Mouse (Mus musculus): ENCODE measurements around the gene Shq1. TPM values are rescaled to one million over a fixed set of nuclear protein-coding genes. Genes with fewer than 3 reads are reported as not detected.

The Shq1 gene
- polyA plus RNA-seq, 1 experiment from 2014 or later: 9.6 TPM

GRCm38 (mm10) chr6:100705366-100705811, 34.4 kb upstream of the Shq1 start:
- 0 out of 2 replicates have a peak overlapping the region, but pooled peaks have one; percentile 43 for H3K27ac ChIP-seq
- H3K27me3 ChIP-seq: peaks cover 39% of the 10 kb centered on the region
- peak overlapping the region; percentile 74 for H3K4me3 ChIP-seq
- no peaks in the 10 kb centered on the region for H3K9me3 ChIP-seq (replicated peaks)
- no peaks in the 10 kb centered on the region for H3K36me3 ChIP-seq
- peaks cover 19% of the 10 kb centered on the region for H3K4me1 ChIP-seq (replicated peaks)
- ATAC-seq (replicated peaks; ENCODE audit: insufficient number of reproducible peaks, insufficient read depth, low FRiP score, low read depth): no peak
- WGBS: 1% methylated on average over 15 of the region's 15 CpGs
- peak overlapping the region; percentile 72; the same call in 1 of the 2 replicates for H3K9ac ChIP-seq
- H3K4me2 ChIP-seq: peak overlapping the region; percentile 98

DNA sequence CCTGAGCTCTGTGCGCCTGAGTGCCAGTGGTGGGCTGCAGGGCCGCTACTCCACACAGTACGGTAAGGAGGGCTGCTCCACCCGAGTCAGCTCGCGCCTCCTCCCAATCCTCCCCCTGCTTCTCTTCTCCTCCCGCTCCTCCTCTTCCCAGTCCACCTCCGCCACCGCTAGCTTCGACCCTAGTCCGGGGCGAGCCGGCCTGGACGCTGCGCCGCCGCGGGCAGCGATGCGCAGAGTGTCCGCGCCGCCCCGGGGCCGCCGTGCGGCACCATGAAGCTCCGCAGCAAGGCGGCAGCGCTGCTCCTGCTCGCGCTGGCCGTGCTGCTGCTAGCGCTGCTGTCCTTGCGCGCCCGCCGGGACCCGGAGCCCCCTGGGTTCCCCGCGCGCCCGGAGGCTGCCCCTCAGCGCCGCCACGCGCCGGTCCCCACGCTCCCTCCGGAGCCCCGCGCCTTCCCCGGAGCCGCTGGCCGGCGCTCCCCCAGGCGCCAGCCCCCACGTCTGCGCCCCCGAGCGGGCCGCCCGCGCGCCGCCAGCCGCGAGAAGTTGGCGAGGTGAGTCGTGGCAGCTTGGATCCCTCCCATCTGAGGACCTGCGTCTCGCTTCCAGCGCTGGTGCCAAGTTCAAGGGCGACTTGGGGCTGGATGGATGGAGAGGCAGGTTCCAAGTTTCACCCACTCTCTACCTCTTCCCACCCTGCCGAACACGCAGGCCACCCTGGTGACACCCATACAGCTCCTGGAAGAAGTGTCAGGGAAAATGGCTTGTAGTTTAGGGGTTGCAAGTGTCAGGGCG, 33.8 kb upstream of the Shq1 start, which contains the start of gene Gxylt2:
TSS of gene Gxylt2 (plus strand) at position 161 of the 792 bp plus-strand sequence.
- peaks cover 19% of the 10 kb centered on the region for H3K4me1 ChIP-seq (replicated peaks)
- WGBS: under 1% methylated on average over 62 of the region's 77 CpGs
- ATAC-seq (replicated peaks; ENCODE audit: insufficient number of reproducible peaks, insufficient read depth, low FRiP score, low read depth): peak; percentile 88
- H3K4me2 ChIP-seq: peak within 1 kb of the TSS; percentile 98
- peaks cover 39% of the 10 kb centered on the region for H3K27me3 ChIP-seq
- H3K9me3 ChIP-seq (replicated peaks): no peaks in the 10 kb centered on the region
- H3K4me3 ChIP-seq: peak within 1 kb of the TSS; percentile 74
- H3K36me3 ChIP-seq: no peaks in the 10 kb centered on the region
- peak within 1 kb of the TSS; percentile 43 for H3K27ac ChIP-seq
- H3K9ac ChIP-seq: peak within 1 kb of the TSS; percentile 72

DNA sequence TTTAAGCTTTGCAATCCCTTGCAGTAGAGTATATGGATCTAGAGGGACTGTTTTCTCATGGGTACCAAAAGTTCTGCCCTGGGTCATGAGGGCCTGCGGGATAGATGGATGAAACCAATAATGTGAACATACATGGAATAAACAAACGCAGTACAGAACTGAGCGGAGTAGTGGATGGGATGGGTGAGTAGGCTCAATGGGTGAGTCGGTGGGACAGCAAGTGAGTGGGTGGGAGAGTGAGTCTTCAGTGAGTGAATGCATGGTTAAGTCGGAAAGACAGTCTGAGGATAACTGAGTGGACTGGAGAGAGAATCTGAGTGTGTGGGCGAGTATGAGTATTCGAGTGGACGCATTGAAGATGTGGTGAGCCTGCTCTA, 33.2 kb upstream of the Shq1 start:
- no peak overlapping the region for H3K27ac ChIP-seq
- peak overlapping the region; percentile 98 for H3K4me2 ChIP-seq
- 33% methylated on average over 8 of the region's 8 CpGs for WGBS
- no peaks in the 10 kb centered on the region for H3K36me3 ChIP-seq
- H3K27me3 ChIP-seq: peaks cover 39% of the 10 kb centered on the region
- no peak for ATAC-seq (replicated peaks; ENCODE audit: insufficient number of reproducible peaks, insufficient read depth, low FRiP score, low read depth)
- H3K9me3 ChIP-seq (replicated peaks): no peaks in the 10 kb centered on the region
- peaks cover 14% of the 10 kb centered on the region for H3K4me1 ChIP-seq (replicated peaks)
- peak overlapping the region; percentile 74 for H3K4me3 ChIP-seq
- peak overlapping the region; percentile 72; the same call in 1 of the 2 replicates for H3K9ac ChIP-seq

GRCm38 (mm10) chr6:100700774-100701173, 29.8 kb upstream of the Shq1 start:
- peaks cover 14% of the 10 kb centered on the region for H3K4me1 ChIP-seq (replicated peaks)
- no peaks in the 10 kb centered on the region for H3K9me3 ChIP-seq (replicated peaks)
- H3K9ac ChIP-seq: no peak overlapping the region
- H3K36me3 ChIP-seq: no peaks in the 10 kb centered on the region
- 58% methylated on average over 5 of the region's 5 CpGs for WGBS
- ATAC-seq (replicated peaks; ENCODE audit: insufficient number of reproducible peaks, insufficient read depth, low FRiP score, low read depth): no peak
- peaks cover 27% of the 10 kb centered on the region for H3K27me3 ChIP-seq
- H3K4me3 ChIP-seq: no peak overlapping the region
- H3K27ac ChIP-seq: no peak overlapping the region
- no peak overlapping the region for H3K4me2 ChIP-seq

GRCm38 (mm10) chr6:100699986-100700385, 29.0 kb upstream of the Shq1 start:
- H3K9ac ChIP-seq: no peak overlapping the region
- H3K4me1 ChIP-seq (replicated peaks): peaks cover 8% of the 10 kb centered on the region
- H3K27me3 ChIP-seq: peaks cover 20% of the 10 kb centered on the region
- H3K36me3 ChIP-seq: no peaks in the 10 kb centered on the region
- no peak for ATAC-seq (replicated peaks; ENCODE audit: insufficient number of reproducible peaks, insufficient read depth, low FRiP score, low read depth)
- 81% methylated on average over 5 of the region's 5 CpGs for WGBS
- H3K4me3 ChIP-seq: no peak overlapping the region
- no peak overlapping the region for H3K4me2 ChIP-seq
- no peaks in the 10 kb centered on the region for H3K9me3 ChIP-seq (replicated peaks)
- H3K27ac ChIP-seq: no peak overlapping the region

GRCm38 (mm10) chr6:100686341-100686740, 15.4 kb upstream of the Shq1 start:
- Histone ChIP-seq H3K9me3 (replicated peaks) (no peaks in the 10 kb centered on the region), H3K4me2 (no peak overlapping the region), H3K27ac (no peak overlapping the region), H3K4me3 (no peak overlapping the region), H3K4me1 (replicated peaks) (no peaks in the 10 kb centered on the region), H3K27me3 (no peaks in the 10 kb centered on the region), H3K36me3 (no peaks in the 10 kb centered on the region), H3K9ac (no peak overlapping the region)
- 81% methylated on average over 2 of the region's 2 CpGs for WGBS
- no peak for ATAC-seq (replicated peaks; ENCODE audit: insufficient number of reproducible peaks, insufficient read depth, low FRiP score, low read depth)

GRCm38 (mm10) chr6:100678636-100679035, 7.7 kb upstream of the Shq1 start:
- no peaks in the 10 kb centered on the region for H3K9me3 ChIP-seq (replicated peaks)
- H3K9ac ChIP-seq: no peak overlapping the region
- no peak for ATAC-seq (replicated peaks; ENCODE audit: insufficient number of reproducible peaks, insufficient read depth, low FRiP score, low read depth)
- H3K4me2 ChIP-seq: no peak overlapping the region
- no peak overlapping the region for H3K27ac ChIP-seq
- H3K27me3 ChIP-seq: no peaks in the 10 kb centered on the region
- no peak overlapping the region for H3K4me3 ChIP-seq
- H3K36me3 ChIP-seq: no peaks in the 10 kb centered on the region
- H3K4me1 ChIP-seq (replicated peaks): no peaks in the 10 kb centered on the region
- WGBS: 91% methylated on average over 2 of the region's 2 CpGs

- Histone ChIP-seq H3K9ac (no peak overlapping the region), H3K4me2 (no peak overlapping the region), H3K9me3 (replicated peaks) (no peaks in the 10 kb centered on the region), H3K27me3 (no peaks in the 10 kb centered on the region), H3K36me3 (no peaks in the 10 kb centered on the region), H3K4me1 (replicated peaks) (peaks cover 2% of the 10 kb centered on the region), H3K27ac (no peak overlapping the region), H3K4me3 (no peak overlapping the region)
- ATAC-seq (replicated peaks; ENCODE audit: insufficient number of reproducible peaks, insufficient read depth, low FRiP score, low read depth): no peak
- 90% methylated on average over 7 of the region's 7 CpGs for WGBS
Measured at GRCm38 (mm10) chr6:100676461-100676860, 5.5 kb upstream of the Shq1 start.

- H3K27ac ChIP-seq: no peak overlapping the region
- H3K4me1 ChIP-seq (replicated peaks): peaks cover 9% of the 10 kb centered on the region
- H3K9me3 ChIP-seq (replicated peaks): no peaks in the 10 kb centered on the region
- 21% methylated on average over 6 of the region's 6 CpGs for WGBS
- no peaks in the 10 kb centered on the region for H3K27me3 ChIP-seq
- no peak for ATAC-seq (replicated peaks; ENCODE audit: insufficient number of reproducible peaks, insufficient read depth, low FRiP score, low read depth)
- no peak overlapping the region for H3K4me2 ChIP-seq
- no peaks in the 10 kb centered on the region for H3K36me3 ChIP-seq
- no peak overlapping the region for H3K4me3 ChIP-seq
- H3K9ac ChIP-seq: no peak overlapping the region
Measured at GRCm38 (mm10) chr6:100674974-100675373, 4.0 kb upstream of the Shq1 start.

- H3K27ac ChIP-seq: no peak overlapping the region
- H3K36me3 ChIP-seq: no peaks in the 10 kb centered on the region
- WGBS: 8% methylated on average over 7 of the region's 7 CpGs
- peak overlapping the region; percentile 79 for H3K4me3 ChIP-seq
- peak overlapping the region; percentile 70; the same call in 1 of the 2 replicates for H3K9ac ChIP-seq
- H3K4me2 ChIP-seq: peak overlapping the region; percentile 84
- peaks cover 9% of the 10 kb centered on the region for H3K4me1 ChIP-seq (replicated peaks)
- ATAC-seq (replicated peaks; ENCODE audit: insufficient number of reproducible peaks, insufficient read depth, low FRiP score, low read depth): no peak
- H3K9me3 ChIP-seq (replicated peaks): no peaks in the 10 kb centered on the region
- H3K27me3 ChIP-seq: no peaks in the 10 kb centered on the region
Measured at GRCm38 (mm10) chr6:100671401-100671800, 444 bp upstream of the Shq1 start.

- ATAC-seq (replicated peaks; ENCODE audit: insufficient number of reproducible peaks, insufficient read depth, low FRiP score, low read depth): 0 out of 2 replicates have a peak, but pooled peaks have one; percentile 22
- WGBS: under 1% methylated on average over 32 of the region's 32 CpGs
Measured at GRCm38 (mm10) chr6:100670370-100670841, 551 bp downstream of the Shq1 start.

More at GRCm38 (mm10) chr6:100670370-100670841, 551 bp downstream of the Shq1 start:
- H3K9ac ChIP-seq: peak overlapping the region; percentile 70
- H3K9me3 ChIP-seq (replicated peaks): no peaks in the 10 kb centered on the region
- H3K4me1 ChIP-seq (replicated peaks): peaks cover 9% of the 10 kb centered on the region
- peak overlapping the region; percentile 79 for H3K4me3 ChIP-seq
- peak overlapping the region; percentile 84 for H3K4me2 ChIP-seq
- H3K27ac ChIP-seq: peak overlapping the region; percentile 42
- no peaks in the 10 kb centered on the region for H3K27me3 ChIP-seq
- no peaks in the 10 kb centered on the region for H3K36me3 ChIP-seq

Measured in heart, embryonic 15.5 days (tissue).